Mouse (Mus musculus) kidney, embryonic 15.5 days (tissue): ENCODE data around the gene Rragd. TPM values are rescaled to one million over a fixed set of nuclear protein-coding genes. Genes with fewer than 3 reads are reported as not detected.
"Not testable (repeated sequence)": the region's sequence is repeated elsewhere in the genome, so short reads cannot be mapped to it uniquely, and the experiment has no call there.

Experiments used
- ATAC-seq: fragments of 200-750 bp; cut with Nextera tagmentation; replicated peaks from 2 replicates; pipeline ENCODE4 v1.8.0; 2017; ENCODE audit warnings: moderate TSS enrichment; ENCODE audit not compliant: low FRiP score
- H3K27ac ChIP-seq: fragments of 300-500 bp; sonication (generic); 2 replicates; pipeline ENCODE4 v1.5.1; 2015; ENCODE audit warnings: mild to moderate bottlenecking, inconsistent platforms
- H3K27me3 ChIP-seq: fragments of 300-500 bp; sonication (generic); 2 replicates; pipeline ENCODE4 v1.6.1; 2015; ENCODE audit warnings: inconsistent platforms
- H3K36me3 ChIP-seq: fragments of 300-500 bp; sonication (generic); 2 replicates; pipeline ENCODE4 v1.6.1; 2015; ENCODE audit warnings: inconsistent platforms
- H3K4me1 ChIP-seq: fragments of 300-500 bp; sonication (generic); 2 replicates; pipeline ENCODE4 v1.6.1; 2015; ENCODE audit warnings: inconsistent platforms
- H3K4me2 ChIP-seq: fragments of 300-500 bp; sonication (generic); 2 replicates; pipeline ENCODE4 v1.6.1; 2015; ENCODE audit warnings: moderate library complexity, mild to moderate bottlenecking, inconsistent platforms
- H3K4me3 ChIP-seq: fragments of 300-500 bp; sonication (generic); replicated peaks from 2 replicates; pipeline ENCODE4 v1.5.1; 2015; ENCODE audit warnings: mild to moderate bottlenecking, inconsistent platforms
- H3K9ac ChIP-seq: fragments of 300-500 bp; sonication (generic); 2 replicates; pipeline ENCODE4 v1.6.1; 2015; ENCODE audit warnings: mild to moderate bottlenecking, inconsistent platforms
- H3K9me3 ChIP-seq: fragments of 300-500 bp; sonication (generic); replicated peaks from 2 replicates; pipeline ENCODE4 v1.6.1; 2016; ENCODE audit warnings: inconsistent platforms
- WGBS: fragments of 180-500 bp; shearing (Covaris S2); methylation state at CpG from one replicate; pipeline ENCODE4 v1.1.7; 2015; ENCODE audit warnings: mixed read lengths; 5-methylcytosine and 5-hydroxymethylcytosine counted together
- polyA plus RNA-seq: library from polyadenylated mRNA; unstranded; fragments of >200 nt; fragmentation: Nextera tagmentation; extraction: Ambion mirVana; gene quantifications from 2 replicates; pipeline ENCODE4 v1.2.1, GENCODE M21; 2015

Rragd gene
- polyA plus RNA-seq, 1 experiment from 2014 or later, result 17.6 TPM

DNA sequence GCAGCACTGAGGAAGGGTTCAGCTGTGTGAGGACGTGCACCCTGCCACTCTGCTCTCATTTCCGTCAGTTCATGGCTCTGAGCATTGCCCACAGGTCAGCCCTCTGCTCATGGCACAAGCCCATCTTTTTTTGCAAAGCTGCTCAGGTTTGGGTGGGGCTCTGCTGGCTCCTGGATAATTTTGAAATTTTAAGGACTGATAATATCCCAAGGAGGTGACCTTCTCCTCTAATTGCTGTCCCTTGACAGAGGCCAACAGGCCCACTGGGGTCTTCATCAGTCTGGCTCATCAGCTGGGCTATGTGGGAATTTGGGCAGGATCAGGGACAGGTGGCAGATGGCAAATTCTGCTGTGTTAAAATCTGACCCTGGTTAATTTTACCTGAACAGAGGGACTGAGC, 6.5 kb downstream of the Rragd start:
- Histone ChIP-seq H3K9me3 (no peaks in the 10 kb centered on the region), H3K27me3 (no peaks in the 10 kb centered on the region), H3K9ac (no peak overlapping the region), H3K4me3 (no peak overlapping the region), H3K36me3 (no peaks in the 10 kb centered on the region), H3K27ac (no peak overlapping the region), H3K4me1 (peaks cover 12% of the 10 kb centered on the region), H3K4me2 (no peak overlapping the region)
- 74% methylated on average over 2 of the region's 2 CpGs for WGBS
- ATAC-seq, result no peak

DNA sequence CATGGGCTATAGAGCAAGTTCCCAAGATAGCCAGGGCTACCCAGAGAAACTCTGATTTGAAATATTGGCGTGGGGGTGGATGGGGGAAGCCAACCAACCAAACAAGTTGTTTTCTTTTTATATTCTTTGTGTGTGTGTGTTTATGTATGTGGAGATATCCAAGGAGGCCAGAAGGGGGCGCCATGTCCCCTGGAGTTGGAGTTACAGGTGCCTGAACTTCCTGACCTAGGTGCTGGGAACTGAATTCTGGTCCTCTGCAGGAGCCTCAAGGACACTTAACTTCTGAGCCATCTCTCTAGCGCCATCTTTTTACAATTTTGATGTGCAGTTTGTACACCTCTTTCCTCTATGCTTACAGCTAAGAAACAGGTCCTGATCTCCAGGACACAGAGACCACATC, 11.3 kb downstream of the Rragd start:
- Histone ChIP-seq H3K4me2 (no peak overlapping the region), H3K27me3 (no peaks in the 10 kb centered on the region), H3K4me1 (no peaks in the 10 kb centered on the region), H3K9me3 (no peaks in the 10 kb centered on the region), H3K9ac (no peak overlapping the region), H3K27ac (no peak overlapping the region), H3K4me3 (no peak overlapping the region), H3K36me3 (no peaks in the 10 kb centered on the region)
- no peak for ATAC-seq
- 80% methylated on average over 3 of the region's 3 CpGs for WGBS

DNA sequence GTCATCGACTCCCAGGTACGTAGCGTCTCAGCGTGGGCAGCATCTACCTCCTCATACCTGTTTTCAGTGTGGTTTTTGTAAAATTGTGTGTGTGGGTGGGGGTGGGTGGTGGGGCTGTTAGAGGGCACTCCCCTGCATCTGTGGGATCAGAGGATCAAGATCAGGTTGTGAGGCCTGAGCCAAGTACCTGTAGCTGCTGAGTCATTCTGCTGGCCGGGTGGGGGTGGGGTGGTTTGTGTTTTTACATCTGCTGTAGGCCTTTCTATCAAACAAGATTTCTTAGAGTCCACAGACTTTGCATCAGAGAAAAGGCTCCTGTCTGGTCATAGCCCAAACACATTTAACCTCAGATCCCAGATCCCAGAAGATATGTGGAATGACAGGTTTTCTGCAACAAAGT, 13.2 kb downstream of the Rragd start:
- H3K9ac ChIP-seq, result no peak overlapping the region
- no peaks in the 10 kb centered on the region for H3K27me3 ChIP-seq
- H3K4me2 ChIP-seq, result no peak overlapping the region
- WGBS, result 94% methylated on average over 5 of the region's 5 CpGs
- H3K36me3 ChIP-seq, result no peaks in the 10 kb centered on the region
- H3K4me1 ChIP-seq, result no peaks in the 10 kb centered on the region
- H3K9me3 ChIP-seq, result no peaks in the 10 kb centered on the region
- no peak overlapping the region for H3K27ac ChIP-seq
- no peak for ATAC-seq
- no peak overlapping the region for H3K4me3 ChIP-seq

DNA sequence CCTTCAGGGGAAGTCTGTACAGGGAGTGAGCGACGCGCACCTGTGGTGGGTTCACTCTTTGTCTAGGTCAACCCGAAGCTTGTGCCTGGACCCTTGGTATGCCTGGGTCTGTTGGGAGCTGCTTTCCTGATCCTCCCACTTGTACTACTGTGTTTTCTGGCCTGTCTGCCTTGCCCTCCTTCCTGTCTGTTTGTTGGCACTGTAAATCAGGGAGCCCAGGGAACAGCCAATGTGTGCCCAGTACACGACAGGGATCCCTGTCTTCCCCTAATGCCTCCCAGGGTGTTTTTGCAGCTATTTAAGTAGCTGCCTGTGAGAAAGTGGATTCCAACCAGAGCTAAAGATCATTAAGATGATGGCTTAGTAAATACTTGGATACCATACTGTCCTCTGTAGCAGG, 14.7 kb downstream of the Rragd start:
- no peaks in the 10 kb centered on the region for H3K36me3 ChIP-seq
- no peak overlapping the region for H3K4me3 ChIP-seq
- no peaks in the 10 kb centered on the region for H3K4me1 ChIP-seq
- H3K9ac ChIP-seq, result no peak overlapping the region
- H3K27me3 ChIP-seq, result no peaks in the 10 kb centered on the region
- H3K27ac ChIP-seq, result no peak overlapping the region
- H3K4me2 ChIP-seq, result no peak overlapping the region
- no peak for ATAC-seq
- H3K9me3 ChIP-seq, result no peaks in the 10 kb centered on the region
- 71% methylated on average over 5 of the region's 5 CpGs for WGBS

DNA sequence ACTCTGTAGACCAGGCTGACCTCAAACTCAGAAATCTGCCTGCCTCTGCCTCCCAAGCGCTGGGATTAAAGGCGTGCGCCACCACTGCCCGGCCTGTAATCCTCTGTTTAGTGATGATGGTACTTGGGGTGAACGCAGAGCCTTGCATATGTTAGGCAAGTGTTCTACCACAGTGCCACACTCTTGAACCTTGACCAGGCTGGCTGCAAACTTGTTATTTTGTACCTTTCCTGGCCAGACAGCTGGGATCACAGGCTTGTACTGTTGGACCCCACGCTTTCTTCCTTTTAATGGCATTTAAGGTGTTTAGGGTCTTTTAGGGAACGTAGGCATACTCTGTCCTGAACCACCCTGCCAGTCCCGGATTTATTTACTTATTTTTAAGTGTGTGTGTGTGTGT, 16.2 kb downstream of the Rragd start:
- Histone ChIP-seq H3K4me2 (no peak overlapping the region), H3K4me3 (no peak overlapping the region), H3K27ac (no peak overlapping the region), H3K9me3 (no peaks in the 10 kb centered on the region), H3K9ac (no peak overlapping the region), H3K27me3 (no peaks in the 10 kb centered on the region), H3K36me3 (no peaks in the 10 kb centered on the region), H3K4me1 (no peaks in the 10 kb centered on the region)
- no peak for ATAC-seq
- 95% methylated on average over 8 of the region's 8 CpGs for WGBS

DNA sequence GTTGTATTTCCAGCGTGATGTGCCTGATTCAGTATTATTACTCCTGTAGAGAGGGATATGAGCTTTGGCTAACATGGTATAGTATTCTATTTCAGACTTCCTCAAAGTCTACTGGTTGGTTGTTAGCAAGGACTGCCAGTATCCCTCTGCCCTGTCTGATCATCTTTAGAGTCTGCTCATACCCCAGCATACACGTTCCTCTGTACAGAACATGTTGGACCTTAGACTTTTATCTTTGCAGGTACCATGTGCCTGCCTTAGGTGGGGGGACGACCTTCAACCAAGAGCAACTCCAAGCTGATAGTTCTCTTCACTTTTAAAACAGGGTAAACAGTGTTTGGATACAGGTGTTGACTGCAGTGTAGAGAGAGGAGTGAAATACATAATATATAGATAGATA, 19.2 kb downstream of the Rragd start:
- H3K27me3 ChIP-seq, result no peaks in the 10 kb centered on the region
- H3K4me2 ChIP-seq, result no peak overlapping the region
- H3K27ac ChIP-seq, result no peak overlapping the region
- 80% methylated on average over 3 of the region's 3 CpGs for WGBS
- H3K9me3 ChIP-seq, result no peaks in the 10 kb centered on the region
- no peak for ATAC-seq
- no peaks in the 10 kb centered on the region for H3K4me1 ChIP-seq
- H3K9ac ChIP-seq, result no peak overlapping the region
- no peak overlapping the region for H3K4me3 ChIP-seq
- 0 out of 2 replicates have a peak, but pooled peaks cover 8% of the 10 kb centered on the region for H3K36me3 ChIP-seq

DNA sequence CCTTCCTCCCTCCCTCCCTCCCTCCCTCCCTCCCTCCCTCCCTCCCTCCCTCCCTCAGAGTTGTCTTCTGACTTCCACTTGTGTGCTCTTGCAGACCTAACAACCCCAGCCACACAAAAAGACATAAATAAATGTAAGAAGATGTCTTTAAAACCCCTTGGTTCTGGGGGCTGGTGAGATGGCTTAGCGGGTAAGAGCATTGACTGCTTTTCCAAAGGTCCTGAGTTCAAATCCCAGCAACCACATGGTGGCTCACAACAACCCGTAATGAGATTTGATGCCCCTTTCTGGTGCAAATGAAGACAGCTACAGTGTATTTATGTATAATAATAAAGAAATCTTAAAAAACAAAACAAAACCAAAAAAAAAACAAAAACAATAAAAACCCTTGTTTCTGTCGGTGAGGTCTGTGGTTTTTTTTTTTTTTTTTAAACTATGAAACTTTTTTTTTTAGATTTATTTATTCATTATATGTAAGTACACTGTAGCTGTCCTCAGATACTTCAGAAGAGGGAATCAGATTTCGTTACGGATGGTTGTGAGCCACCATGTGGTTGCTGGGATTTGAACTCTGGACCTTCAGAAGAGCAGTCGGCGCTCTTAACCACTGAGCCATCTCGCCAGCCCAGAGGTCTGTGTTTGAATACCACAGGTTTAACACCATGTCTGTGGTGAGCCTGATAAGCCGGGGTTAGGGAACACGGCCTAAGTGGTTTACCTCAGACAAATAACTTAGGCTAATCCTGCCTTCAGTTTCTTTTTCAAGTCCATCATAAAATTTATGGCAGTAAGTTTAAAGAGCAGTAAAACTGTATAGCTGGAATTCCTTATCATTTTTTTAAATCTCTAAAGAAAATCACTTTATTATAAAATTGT, 23.0 kb downstream of the Rragd start:
- H3K4me1 ChIP-seq, H3K4me3 ChIP-seq, H3K36me3 ChIP-seq, H3K9me3 ChIP-seq, H3K9ac ChIP-seq, H3K27me3 ChIP-seq, H3K27ac ChIP-seq, ATAC-seq, H3K4me2 ChIP-seq: not testable (repeated sequence)
- WGBS, result 91% methylated on average over 10 of the region's 10 CpGs

DNA sequence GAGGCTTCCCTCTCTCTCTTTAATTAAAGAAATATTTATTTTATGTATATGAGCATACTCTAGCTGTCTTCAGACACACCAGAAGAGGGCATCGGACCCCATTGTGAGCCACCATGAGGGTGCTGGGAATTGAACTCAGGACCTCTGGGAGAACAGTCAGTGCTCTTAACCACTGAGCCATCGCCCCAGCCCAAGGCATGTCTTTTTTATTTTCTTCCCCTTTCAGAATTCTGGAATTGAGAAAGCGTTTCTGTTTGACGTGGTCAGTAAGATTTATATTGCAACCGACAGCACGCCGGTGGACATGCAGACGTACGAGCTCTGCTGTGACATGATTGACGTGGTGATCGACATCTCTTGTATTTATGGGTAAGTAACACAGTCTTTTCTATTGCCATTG, 24.0 kb downstream of the Rragd start:
- Histone ChIP-seq H3K4me1 (no peaks in the 10 kb centered on the region), H3K9me3 (no peaks in the 10 kb centered on the region), H3K9ac (no peak overlapping the region), H3K4me3 (no peak overlapping the region), H3K36me3 (0 out of 2 replicates have a peak, but pooled peaks cover 9% of the 10 kb centered on the region), H3K27ac (no peak overlapping the region), H3K4me2 (no peak overlapping the region), H3K27me3 (no peaks in the 10 kb centered on the region)
- WGBS, result 96% methylated on average over 11 of the region's 11 CpGs
- ATAC-seq, result no peak

DNA sequence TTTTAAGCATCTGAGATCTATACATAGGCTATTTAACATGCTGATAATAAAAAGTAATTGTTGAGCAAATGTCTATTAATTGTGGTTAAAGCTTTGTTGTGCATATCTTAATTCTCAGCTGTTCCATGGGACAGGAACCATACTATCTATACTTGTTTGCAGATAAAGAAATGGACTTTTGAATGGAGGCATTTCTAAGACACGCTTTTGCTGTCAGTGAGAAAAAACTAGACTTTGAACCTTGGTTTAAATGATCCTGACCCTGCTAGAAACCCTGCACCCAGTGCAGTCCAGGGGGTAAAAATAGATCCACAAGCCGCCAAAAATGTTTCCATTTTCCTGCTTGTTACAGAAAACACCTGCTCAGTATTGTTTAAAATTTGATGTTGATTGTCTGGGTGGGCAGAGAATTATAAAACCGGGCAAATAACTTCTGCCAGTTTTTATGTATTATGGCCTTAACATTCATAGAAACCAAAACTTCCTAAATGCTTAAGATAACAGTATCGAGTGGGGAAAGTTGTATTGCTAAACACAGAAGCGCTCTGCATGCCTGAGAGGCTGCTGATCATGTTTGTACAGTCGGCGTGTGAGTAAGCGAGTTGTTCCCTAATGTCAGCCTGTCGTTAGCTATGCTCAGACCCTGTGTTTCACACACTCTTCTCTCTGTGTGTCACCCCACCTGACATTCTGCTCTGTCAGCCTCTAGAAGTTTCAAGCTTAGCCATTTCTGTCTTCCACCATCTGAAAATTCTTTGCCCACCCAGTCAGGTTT, 24.8 kb downstream of the Rragd start:
- Histone ChIP-seq H3K27ac (no peak overlapping the region), H3K4me3 (no peak overlapping the region), H3K4me1 (no peaks in the 10 kb centered on the region), H3K36me3 (0 out of 2 replicates have a peak, but pooled peaks cover 9% of the 10 kb centered on the region), H3K9ac (no peak overlapping the region), H3K27me3 (no peaks in the 10 kb centered on the region), H3K4me2 (no peak overlapping the region), H3K9me3 (no peaks in the 10 kb centered on the region)
- ATAC-seq, result no peak
- WGBS, result 76% methylated on average over 9 of the region's 9 CpGs

DNA sequence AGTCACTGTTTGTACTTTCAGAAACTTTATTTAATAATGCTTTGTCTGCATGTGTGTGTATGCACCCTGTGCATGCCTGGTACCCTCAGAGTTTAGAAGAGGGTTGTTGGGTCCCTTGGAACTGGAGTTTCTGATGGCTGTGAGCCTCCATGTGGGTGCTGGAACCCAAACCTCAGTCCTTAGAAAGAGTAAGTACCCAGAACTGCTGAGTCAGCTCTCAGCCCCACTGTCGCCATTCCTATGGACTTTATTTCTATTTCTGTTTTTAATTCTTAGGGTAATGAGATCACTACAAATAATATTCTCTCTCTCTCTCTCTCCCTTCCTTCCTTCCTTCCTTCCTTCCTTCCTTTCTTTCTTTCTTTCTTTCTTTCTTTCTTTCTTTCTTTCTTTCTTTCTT, 27.2 kb downstream of the Rragd start:
- peaks cover 28% of the 10 kb centered on the region for H3K36me3 ChIP-seq
- H3K9ac ChIP-seq, result no peak overlapping the region
- ATAC-seq, result no peak
- H3K9me3 ChIP-seq, result no peaks in the 10 kb centered on the region; the same call in 1 of the 2 replicates
- 91% methylated on average over 1 of the region's 1 CpGs for WGBS
- H3K27me3 ChIP-seq, result no peaks in the 10 kb centered on the region
- H3K4me3 ChIP-seq, result no peak overlapping the region
- no peak overlapping the region for H3K4me2 ChIP-seq
- no peaks in the 10 kb centered on the region for H3K4me1 ChIP-seq
- H3K27ac ChIP-seq, result no peak overlapping the region

DNA sequence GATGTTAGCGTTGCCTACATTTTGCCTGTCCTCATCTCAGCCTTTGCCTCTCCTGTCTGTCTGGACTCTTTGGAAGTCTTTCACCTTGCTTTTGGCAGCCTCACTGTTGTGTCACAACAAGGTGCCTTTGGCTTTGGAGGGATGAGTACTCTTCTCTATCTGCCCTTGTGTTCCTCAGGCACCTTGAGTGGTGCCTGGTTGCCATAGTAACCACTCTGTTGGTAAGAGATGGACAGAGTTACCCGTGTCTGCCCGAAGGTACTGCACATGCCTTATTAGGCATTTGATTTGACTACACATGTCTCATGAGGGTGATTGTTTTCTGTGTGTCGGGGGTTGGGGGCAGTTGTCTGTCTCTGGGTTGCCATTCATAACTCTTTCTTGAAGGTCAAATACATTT, 29.6 kb downstream of the Rragd start:
- no peak overlapping the region for H3K27ac ChIP-seq
- no peak for ATAC-seq
- H3K4me2 ChIP-seq, result no peak overlapping the region
- no peak overlapping the region for H3K4me3 ChIP-seq
- 92% methylated on average over 4 of the region's 4 CpGs for WGBS
- no peaks in the 10 kb centered on the region for H3K27me3 ChIP-seq
- H3K9me3 ChIP-seq, result no peaks in the 10 kb centered on the region; the same call in 1 of the 2 replicates
- H3K9ac ChIP-seq, result no peak overlapping the region
- peaks cover 22% of the 10 kb centered on the region for H3K36me3 ChIP-seq
- no peaks in the 10 kb centered on the region for H3K4me1 ChIP-seq

DNA sequence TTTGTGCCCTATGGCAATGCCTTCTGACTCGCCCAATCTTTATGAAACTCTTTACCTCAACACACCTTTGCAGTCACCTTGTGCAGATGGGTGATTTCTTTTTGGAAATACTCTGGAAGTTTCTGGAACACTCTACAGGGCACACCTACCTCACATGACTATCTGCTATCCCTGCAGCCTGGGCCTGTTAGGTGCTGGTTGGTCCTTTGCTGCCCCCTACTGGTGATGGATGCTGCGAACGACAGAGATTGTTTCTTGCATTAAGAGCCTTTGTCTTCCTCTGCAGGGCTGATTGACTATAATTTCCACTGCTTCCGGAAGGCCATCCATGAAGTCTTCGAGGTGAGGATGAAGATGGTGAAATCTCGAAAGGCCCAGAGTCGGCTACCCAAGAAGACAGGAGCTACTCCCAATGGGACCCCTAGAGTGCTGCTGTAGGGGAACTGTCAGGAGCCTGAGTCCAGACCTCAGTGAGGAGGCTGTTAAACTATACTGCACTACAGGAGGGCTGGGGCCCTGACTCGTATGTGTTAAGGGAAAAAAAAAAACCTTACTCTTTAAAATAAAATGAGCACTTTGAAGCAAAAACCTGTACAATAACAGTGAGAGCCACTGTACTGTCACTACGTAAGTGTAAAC, 35.6 kb downstream of the Rragd start:
- no peak overlapping the region for H3K9ac ChIP-seq
- peaks cover 15% of the 10 kb centered on the region for H3K36me3 ChIP-seq
- peak; percentile 67; the same call in 1 of the 2 replicates for ATAC-seq
- no peaks in the 10 kb centered on the region for H3K27me3 ChIP-seq
- H3K4me1 ChIP-seq, result no peaks in the 10 kb centered on the region
- no peak overlapping the region for H3K4me3 ChIP-seq
- WGBS, result 51% methylated on average over 9 of the region's 9 CpGs
- H3K4me2 ChIP-seq, result no peak overlapping the region
- no peak overlapping the region for H3K27ac ChIP-seq
- no peaks in the 10 kb centered on the region; the same call in 1 of the 2 replicates for H3K9me3 ChIP-seq
